Mouse (Mus musculus): Measurements from ENCODE around the gene Cryaa. TPM values are rescaled to one million over a fixed set of nuclear protein-coding genes. Genes with fewer than 3 reads are reported as not detected.
"Not testable (repeated sequence)": the region's sequence is repeated elsewhere in the genome, so short reads cannot be mapped to it uniquely, and the experiment has no call there.

Gene Cryaa
- polyA plus RNA-seq, 1 experiment from 2014 or later: not detected

GRCm38 (mm10) chr17:31689606-31690005 lies 12.0 kb downstream of the Cryaa start:
- Histone ChIP-seq H3K4me1 (peaks cover 32% of the 10 kb centered on the region), H3K27me3 (replicated peaks) (no peaks in the 10 kb centered on the region), H3K9me3 (no peaks in the 10 kb centered on the region), H3K4me3 (no peak overlapping the region), H3K9ac (no peak overlapping the region), H3K36me3 (no peaks in the 10 kb centered on the region), H3K4me2 (no peak overlapping the region), H3K27ac (replicated peaks) (no peak overlapping the region)
- WGBS: 80% methylated on average over 1 of the region's 1 CpGs
- ATAC-seq (ENCODE audit: extremely low read depth, insufficient number of reproducible peaks, low FRiP score, low TSS enrichment): no peak

DNA sequence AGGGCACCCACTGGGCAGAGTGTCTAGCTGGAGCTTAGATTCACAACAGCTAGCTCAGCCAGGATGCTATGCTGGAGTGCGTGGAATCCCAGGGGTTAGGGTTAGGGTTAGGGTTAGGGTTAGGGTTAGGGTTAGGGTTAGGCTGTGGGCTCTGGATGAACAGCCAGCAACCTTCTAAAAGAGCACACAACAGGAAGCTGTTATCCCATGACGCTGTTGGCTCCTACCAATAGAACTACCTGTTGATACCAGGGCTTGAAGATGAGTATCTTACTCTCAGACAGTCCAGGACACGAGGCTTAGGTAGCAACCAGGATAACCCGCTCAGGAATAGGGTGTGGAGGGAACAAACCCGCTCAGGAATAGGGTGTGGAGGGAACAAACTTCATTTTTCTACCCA lies 15.3 kb downstream of the Cryaa start:
- no peaks in the 10 kb centered on the region for H3K27me3 ChIP-seq (replicated peaks)
- 37% methylated on average over 5 of the region's 5 CpGs for WGBS
- H3K4me3 ChIP-seq: no peak overlapping the region
- no peak for ATAC-seq (ENCODE audit: extremely low read depth, insufficient number of reproducible peaks, low FRiP score, low TSS enrichment)
- no peaks in the 10 kb centered on the region for H3K36me3 ChIP-seq
- peak overlapping the region; percentile 59 for H3K4me2 ChIP-seq
- peaks cover 20% of the 10 kb centered on the region for H3K4me1 ChIP-seq
- no peaks in the 10 kb centered on the region for H3K9me3 ChIP-seq
- H3K27ac ChIP-seq (replicated peaks): no peak overlapping the region
- peak overlapping the region; percentile 48 for H3K9ac ChIP-seq

DNA sequence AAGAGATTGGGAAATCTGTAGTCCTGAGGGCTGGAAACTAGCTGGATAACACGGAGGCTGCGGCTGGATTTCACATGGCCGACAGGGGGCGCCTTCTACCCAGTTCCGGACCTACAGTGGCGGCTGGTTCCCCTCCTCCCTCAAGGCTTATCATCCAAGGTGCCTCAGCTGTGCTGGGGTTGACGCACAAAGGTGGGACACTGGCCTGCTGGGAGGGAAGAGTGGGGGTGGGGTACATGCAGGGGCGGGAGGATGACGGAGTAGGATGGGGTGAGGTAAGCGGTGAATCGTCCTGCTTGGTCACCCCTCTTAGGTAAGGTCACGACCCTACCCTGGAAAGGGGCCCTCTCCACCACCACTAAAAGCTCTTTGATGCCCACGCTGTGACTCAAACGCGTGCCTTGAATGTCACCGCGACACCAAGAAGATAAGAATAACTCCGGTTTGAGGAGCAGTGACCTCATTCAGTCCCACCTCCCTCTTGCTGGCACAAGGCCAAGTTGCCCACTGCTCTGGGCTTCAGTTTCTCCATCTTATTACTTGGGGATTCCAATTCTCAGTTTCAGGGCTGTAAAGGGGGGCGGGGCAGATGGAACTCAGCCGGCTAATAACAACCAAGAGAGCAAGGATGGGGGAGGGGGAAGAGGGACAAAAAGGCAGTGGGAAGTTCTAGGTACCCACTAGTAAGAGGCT lies 15.9 kb downstream of the Cryaa start:
- H3K4me2 ChIP-seq: peak overlapping the region; percentile 59
- WGBS: 1% methylated on average over 20 of the region's 20 CpGs
- H3K36me3 ChIP-seq: no peaks in the 10 kb centered on the region
- ATAC-seq (ENCODE audit: extremely low read depth, insufficient number of reproducible peaks, low FRiP score, low TSS enrichment): 0 out of 2 replicates have a peak, but pooled peaks have one; percentile 5
- 0 out of 2 replicates have a peak overlapping the region, but pooled peaks have one; percentile 15 for H3K9ac ChIP-seq
- peak overlapping the region; percentile 10; the same call in 1 of the 2 replicates for H3K4me3 ChIP-seq
- H3K9me3 ChIP-seq: no peaks in the 10 kb centered on the region
- H3K27ac ChIP-seq (replicated peaks): peak overlapping the region; percentile 57
- H3K4me1 ChIP-seq: peaks cover 24% of the 10 kb centered on the region
- no peaks in the 10 kb centered on the region for H3K27me3 ChIP-seq (replicated peaks)

- 63% methylated on average over 7 of the region's 7 CpGs for WGBS
- H3K27ac ChIP-seq (replicated peaks): peak overlapping the region; percentile 57
- peak; percentile 26; the same call in 1 of the 2 replicates for ATAC-seq (ENCODE audit: extremely low read depth, insufficient number of reproducible peaks, low FRiP score, low TSS enrichment)
- no peaks in the 10 kb centered on the region for H3K27me3 ChIP-seq (replicated peaks)
- peaks cover 25% of the 10 kb centered on the region for H3K4me1 ChIP-seq
- no peaks in the 10 kb centered on the region for H3K36me3 ChIP-seq
- peak overlapping the region; percentile 59; the same call in 1 of the 2 replicates for H3K4me2 ChIP-seq
- no peak overlapping the region for H3K4me3 ChIP-seq
- H3K9ac ChIP-seq: no peak overlapping the region
- H3K9me3 ChIP-seq: no peaks in the 10 kb centered on the region
These were observed 16.4 kb downstream of the Cryaa start for GRCm38 (mm10) chr17:31694023-31694376.

DNA sequence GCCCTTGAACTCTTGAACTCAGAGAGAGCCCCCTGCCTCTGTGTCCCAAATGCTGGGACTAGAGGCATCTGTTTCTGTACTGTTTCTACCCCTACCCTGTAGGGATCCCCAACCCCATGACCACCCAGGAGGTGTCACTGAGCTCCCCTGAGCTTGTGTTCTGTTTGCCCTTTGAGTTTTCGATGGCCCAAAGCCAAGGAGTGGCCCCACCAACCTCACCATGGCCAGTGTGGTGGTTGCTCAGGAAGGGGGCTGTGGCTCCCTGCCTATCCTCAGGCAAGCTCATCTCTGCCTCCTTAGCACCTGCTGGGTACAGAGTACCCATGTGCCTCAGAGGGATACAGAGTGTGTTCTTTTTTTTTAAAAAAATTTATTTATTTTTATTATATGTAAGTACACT lies 17.3 kb downstream of the Cryaa start:
- H3K9ac ChIP-seq: no peak overlapping the region
- no peak for ATAC-seq (ENCODE audit: extremely low read depth, insufficient number of reproducible peaks, low FRiP score, low TSS enrichment)
- no peaks in the 10 kb centered on the region for H3K36me3 ChIP-seq
- no peaks in the 10 kb centered on the region for H3K27me3 ChIP-seq (replicated peaks)
- H3K27ac ChIP-seq (replicated peaks): no peak overlapping the region
- H3K4me1 ChIP-seq: peaks cover 25% of the 10 kb centered on the region
- no peak overlapping the region for H3K4me3 ChIP-seq
- no peaks in the 10 kb centered on the region for H3K9me3 ChIP-seq
- H3K4me2 ChIP-seq: no peak overlapping the region
- WGBS: 88% methylated on average over 1 of the region's 1 CpGs

- H3K27me3 ChIP-seq (replicated peaks); H3K4me3 ChIP-seq; H3K27ac ChIP-seq (replicated peaks); H3K9ac ChIP-seq; H3K9me3 ChIP-seq; ATAC-seq (ENCODE audit: extremely low read depth, insufficient number of reproducible peaks, low FRiP score, low TSS enrichment); H3K4me2 ChIP-seq; H3K36me3 ChIP-seq: not testable (repeated sequence)
- 87% methylated on average over 7 of the region's 7 CpGs for WGBS
- H3K4me1 ChIP-seq: peaks cover 25% of the 10 kb centered on the region
These were observed 17.7 kb downstream of the Cryaa start for GRCm38 (mm10) chr17:31695356-31695755.

DNA sequence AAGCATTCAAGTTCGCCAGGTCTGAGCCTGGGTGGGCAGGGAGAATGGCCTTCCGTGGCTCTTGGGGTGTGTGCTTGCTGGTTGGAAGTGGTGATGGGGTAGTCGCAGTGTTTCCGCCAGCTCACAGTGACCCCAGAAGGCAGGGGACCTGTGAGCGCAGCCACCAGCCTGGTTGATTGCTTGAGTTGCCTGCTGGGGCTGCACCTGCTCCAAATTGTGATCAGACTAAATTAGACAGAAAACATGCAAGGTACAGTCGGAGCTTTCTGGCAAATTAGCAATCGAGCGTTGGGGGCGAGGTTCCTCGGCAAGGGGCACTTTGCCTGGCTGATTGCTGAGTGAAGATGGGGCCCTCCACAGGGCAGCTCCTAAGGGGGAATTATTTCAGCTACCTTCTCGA lies 20.7 kb downstream of the Cryaa start:
- Histone ChIP-seq H3K9me3 (no peaks in the 10 kb centered on the region), H3K4me2 (no peak overlapping the region), H3K27ac (replicated peaks) (no peak overlapping the region), H3K4me3 (no peak overlapping the region), H3K27me3 (replicated peaks) (no peaks in the 10 kb centered on the region), H3K4me1 (peaks cover 15% of the 10 kb centered on the region), H3K36me3 (no peaks in the 10 kb centered on the region), H3K9ac (no peak overlapping the region)
- no peak for ATAC-seq (ENCODE audit: extremely low read depth, insufficient number of reproducible peaks, low FRiP score, low TSS enrichment)
- 64% methylated on average over 11 of the region's 11 CpGs for whole genome bisulfite sequencing

GRCm38 (mm10) chr17:31703276-31703980 lies 25.8 kb downstream of the Cryaa start:
- no peaks in the 10 kb centered on the region for H3K36me3 ChIP-seq
- H3K4me2 ChIP-seq: no peak overlapping the region
- peaks cover 6% of the 10 kb centered on the region; the same call in 1 of the 2 replicates for H3K4me1 ChIP-seq
- no peak overlapping the region for H3K9ac ChIP-seq
- no peak overlapping the region for H3K27ac ChIP-seq (replicated peaks)
- 70% methylated on average over 6 of the region's 6 CpGs for WGBS
- ATAC-seq (ENCODE audit: extremely low read depth, insufficient number of reproducible peaks, low FRiP score, low TSS enrichment): no peak
- H3K9me3 ChIP-seq: no peaks in the 10 kb centered on the region
- H3K27me3 ChIP-seq (replicated peaks): no peaks in the 10 kb centered on the region
- H3K4me3 ChIP-seq: no peak overlapping the region

GRCm38 (mm10) chr17:31705271-31706020 lies 27.8 kb downstream of the Cryaa start:
- Histone ChIP-seq H3K4me3 (no peak overlapping the region), H3K4me2 (no peak overlapping the region), H3K9ac (no peak overlapping the region), H3K9me3 (no peaks in the 10 kb centered on the region), H3K27me3 (replicated peaks) (no peaks in the 10 kb centered on the region), H3K4me1 (0 out of 2 replicates have a peak, but pooled peaks cover 5% of the 10 kb centered on the region), H3K27ac (replicated peaks) (no peak overlapping the region), H3K36me3 (no peaks in the 10 kb centered on the region)
- WGBS: 74% methylated on average over 20 of the region's 20 CpGs
- ATAC-seq (ENCODE audit: extremely low read depth, insufficient number of reproducible peaks, low FRiP score, low TSS enrichment): no peak

GRCm38 (mm10) chr17:31709121-31709741 lies 31.6 kb downstream of the Cryaa start:
- WGBS: 52% methylated on average over 7 of the region's 7 CpGs

GRCm38 (mm10) chr17:31710455-31710854 lies 32.8 kb downstream of the Cryaa start:
- 64% methylated on average over 8 of the region's 8 CpGs for WGBS
- no peaks in the 10 kb centered on the region for H3K9me3 ChIP-seq
- no peak overlapping the region for H3K9ac ChIP-seq
- H3K36me3 ChIP-seq: no peaks in the 10 kb centered on the region
- H3K4me2 ChIP-seq: no peak overlapping the region
- no peak for ATAC-seq (ENCODE audit: extremely low read depth, insufficient number of reproducible peaks, low FRiP score, low TSS enrichment)
- no peak overlapping the region for H3K4me3 ChIP-seq
- no peaks in the 10 kb centered on the region for H3K4me1 ChIP-seq
- H3K27me3 ChIP-seq (replicated peaks): no peaks in the 10 kb centered on the region
- H3K27ac ChIP-seq (replicated peaks): no peak overlapping the region

More at GRCm38 (mm10) chr17:31709121-31709741, 31.6 kb downstream of the Cryaa start:
- Histone ChIP-seq H3K36me3 (no peaks in the 10 kb centered on the region), H3K4me2 (no peak overlapping the region), H3K27me3 (replicated peaks) (no peaks in the 10 kb centered on the region), H3K9ac (no peak overlapping the region), H3K4me3 (no peak overlapping the region), H3K9me3 (no peaks in the 10 kb centered on the region), H3K27ac (replicated peaks) (no peak overlapping the region), H3K4me1 (no peaks in the 10 kb centered on the region)
- no peak for ATAC-seq (ENCODE audit: extremely low read depth, insufficient number of reproducible peaks, low FRiP score, low TSS enrichment)
